Mouse (Mus musculus) bone marrow macrophage, adult 2 months (primary cell): ENCODE results near the gene Gm43552. TPM values are rescaled to one million over a fixed set of nuclear protein-coding genes. Genes with fewer than 3 reads are reported as not detected.
A peak's percentile ranks its signal among the peaks of the same experiment; 100 is the strongest.

Experiments
- H3K27ac ChIP-seq: 2 replicates; pipeline ENCODE4 v1.5.1; 2012; ENCODE audit warnings: low read depth, low read length; ENCODE audit not compliant: insufficient read depth
- H3K4me1 ChIP-seq: 2 replicates; pipeline ENCODE4 v1.6.1; 2012; ENCODE audit warnings: low read length; ENCODE audit not compliant: control insufficient read depth, insufficient read depth
- H3K4me3 ChIP-seq: 2 replicates; pipeline ENCODE4 v1.5.1; 2012; ENCODE audit warnings: mild to moderate bottlenecking, low read length, moderate library complexity; ENCODE audit not compliant: insufficient read depth
- CTCF ChIP-seq: IDR thresholded peaks from 2 replicates; pipeline ENCODE4 v1.5.1; 2012; ENCODE audit warnings: low read depth, mild to moderate bottlenecking, low read length, moderate library complexity
- POLR2A ChIP-seq: IDR thresholded peaks from 2 replicates; pipeline ENCODE4 v1.6.1; 2012; ENCODE audit warnings: mild to moderate bottlenecking, low read depth, low read length, borderline replicate concordance
- polyA plus RNA-seq: library from polyadenylated mRNA; stranded (reverse); fragments of >200 nt; gene quantifications from 2 replicates; pipeline ENCODE4 v1.2.4, GENCODE M21; 2012; ENCODE audit not compliant: missing spikeins, insufficient read depth, insufficient read length

Gene Gm43552
- polyA plus RNA-seq, 1 experiment, result not detected

- TF ChIP-seq POLR2A, result no peak
- TF ChIP-seq CTCF, result no peak
- Histone ChIP-seq H3K4me3 (no peak overlapping the region), H3K4me1 (peaks cover 14% of the 10 kb centered on the region), H3K27ac (no peak overlapping the region)
Measured at GRCm38 (mm10) chr5:65424215-65424614, 68.4 kb downstream of the Gm43552 start.

DNA sequence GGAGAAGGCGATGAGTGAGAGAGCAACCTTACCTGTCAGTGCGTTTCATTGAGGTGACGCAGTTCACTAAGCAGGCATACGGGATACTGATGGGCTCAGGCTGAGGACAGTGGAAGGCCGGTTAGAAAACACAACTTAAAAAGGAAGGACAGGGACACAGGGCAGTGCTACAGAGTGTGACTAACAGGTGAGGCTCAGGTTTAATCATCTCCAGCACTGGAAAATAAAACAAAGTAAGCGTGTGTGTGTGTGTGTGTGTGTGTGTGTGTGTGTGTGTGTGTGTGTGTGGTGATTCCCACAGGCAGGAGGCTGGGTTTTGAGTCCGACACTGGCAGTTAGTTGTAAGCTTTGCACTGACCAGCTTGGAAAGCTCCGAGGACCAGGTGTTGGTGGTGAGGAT lies 69.8 kb downstream of the Gm43552 start:
- H3K4me3 ChIP-seq, result no peak overlapping the region
- TF ChIP-seq CTCF (no peak), POLR2A (no peak)
- peaks cover 5% of the 10 kb centered on the region for H3K4me1 ChIP-seq
- no peak overlapping the region for H3K27ac ChIP-seq

DNA sequence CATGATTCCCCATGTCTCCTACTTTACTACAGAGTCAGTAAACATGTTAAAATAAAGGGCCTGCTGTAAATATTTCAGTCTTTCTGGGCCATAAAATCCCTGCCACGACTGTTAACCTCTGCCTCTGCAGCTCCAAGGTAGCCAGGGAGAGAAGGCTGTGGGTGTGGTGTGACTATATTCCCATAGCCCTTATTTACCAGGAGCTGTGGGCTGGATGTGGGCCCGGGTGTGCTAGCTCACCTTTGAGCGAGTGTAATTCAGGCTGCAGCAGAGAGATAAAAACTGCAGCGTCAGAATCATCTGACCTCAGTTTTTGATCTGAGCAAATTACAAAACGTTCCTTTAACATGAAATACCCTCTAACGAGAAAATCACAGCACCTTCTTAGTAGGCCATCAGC lies 71.8 kb downstream of the Gm43552 start:
- TF ChIP-seq POLR2A (no peak), CTCF (no peak)
- H3K4me1 ChIP-seq, result peaks cover 3% of the 10 kb centered on the region
- no peak overlapping the region for H3K4me3 ChIP-seq
- no peak overlapping the region for H3K27ac ChIP-seq

DNA sequence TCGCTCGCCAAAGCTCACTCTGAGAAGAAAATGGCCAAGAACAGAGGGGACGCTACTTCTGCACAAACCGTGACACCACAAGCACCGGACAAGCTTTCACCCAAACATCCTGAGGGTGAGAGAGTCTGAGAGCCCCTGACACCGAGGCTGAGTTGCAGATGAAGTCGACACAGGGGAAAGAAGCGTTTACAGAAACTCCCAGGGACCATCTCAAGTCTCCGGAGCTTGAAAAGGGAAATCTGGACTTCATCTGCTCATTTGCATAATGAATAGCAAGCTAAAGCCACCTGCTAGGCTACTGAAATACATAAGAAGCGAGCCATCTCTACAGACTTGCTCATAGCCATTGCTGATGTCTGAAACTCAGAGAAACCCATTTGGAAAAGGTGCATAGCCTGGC lies 73.5 kb downstream of the Gm43552 start:
- no peak overlapping the region for H3K27ac ChIP-seq
- no peaks in the 10 kb centered on the region for H3K4me1 ChIP-seq
- H3K4me3 ChIP-seq, result no peak overlapping the region
- TF ChIP-seq POLR2A, result no peak

DNA sequence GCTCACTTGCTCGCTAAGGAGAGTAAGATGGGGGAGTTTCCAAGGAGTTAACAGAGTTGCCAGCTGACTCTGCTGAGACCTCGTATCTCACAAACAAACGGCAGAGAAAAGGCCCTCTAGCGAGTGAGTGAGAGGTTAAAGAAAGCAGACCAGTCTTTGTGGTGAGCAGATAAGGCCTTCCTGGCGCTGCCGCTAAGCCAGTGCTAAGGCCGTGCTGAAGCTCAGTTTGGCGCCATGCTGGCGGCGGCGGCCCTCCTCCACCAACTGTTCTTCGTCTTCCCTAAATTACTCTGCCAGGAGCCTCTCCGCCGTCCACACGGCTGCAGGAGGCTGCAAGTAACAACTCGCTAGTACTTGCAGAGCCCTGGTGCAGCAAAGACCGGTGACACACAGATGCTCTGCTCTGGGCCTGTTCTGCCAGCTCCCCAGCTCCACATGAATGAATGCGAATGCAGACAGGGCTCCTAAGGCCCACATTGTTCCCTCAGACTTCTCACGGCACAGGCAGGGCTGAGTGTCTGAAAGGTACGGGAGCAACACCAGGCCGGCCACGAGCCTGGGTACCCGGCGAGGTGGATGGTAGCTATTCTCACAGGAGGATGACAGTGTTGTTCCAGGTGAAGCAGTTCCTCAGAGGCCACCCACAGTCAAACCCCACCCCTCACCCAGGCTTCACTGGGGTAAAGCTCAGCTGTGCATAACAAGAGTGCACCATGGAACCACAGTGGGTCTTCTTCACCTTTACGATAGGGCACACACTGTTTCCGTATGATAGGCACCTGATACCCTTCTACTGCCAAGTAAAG lies 76.8 kb downstream of the Gm43552 start:
- no peaks in the 10 kb centered on the region for H3K4me1 ChIP-seq
- no peak overlapping the region for H3K4me3 ChIP-seq
- H3K27ac ChIP-seq, result no peak overlapping the region
- no peak for TF ChIP-seq CTCF
- no peak for TF ChIP-seq POLR2A

DNA sequence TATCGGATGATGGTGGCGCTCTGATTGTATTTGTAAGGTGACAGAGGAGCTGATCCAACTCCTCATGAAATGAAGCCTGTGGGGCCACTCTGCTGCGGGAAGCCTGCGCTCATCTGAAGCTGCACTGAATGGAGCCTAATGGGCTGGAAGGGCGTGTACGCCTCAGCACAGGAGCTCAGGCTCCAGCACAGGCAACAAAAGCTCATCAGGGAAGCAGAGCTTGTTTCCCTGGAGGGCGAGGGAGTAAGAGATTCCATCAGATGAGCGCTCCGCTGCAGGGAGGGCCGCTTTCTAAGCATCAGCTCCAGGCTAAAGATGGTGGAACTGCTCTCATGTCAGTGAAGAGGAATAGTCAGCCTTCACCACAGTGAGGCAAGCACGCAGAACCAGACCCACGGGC lies 84.6 kb downstream of the Gm43552 start:
- H3K4me1 ChIP-seq, result no peaks in the 10 kb centered on the region
- no peak overlapping the region for H3K4me3 ChIP-seq
- H3K27ac ChIP-seq, result no peak overlapping the region
- TF ChIP-seq POLR2A (no peak), CTCF (no peak)

GRCm38 (mm10) chr5:65401251-65401994 lies 91.2 kb downstream of the Gm43552 start:
- Histone ChIP-seq H3K27ac (no peak overlapping the region), H3K4me1 (no peaks in the 10 kb centered on the region), H3K4me3 (no peak overlapping the region)
- no peak for TF ChIP-seq POLR2A
- TF ChIP-seq CTCF, result peak; percentile 41

GRCm38 (mm10) chr5:65394425-65394824 lies 98.2 kb downstream of the Gm43552 start:
- no peak overlapping the region for H3K27ac ChIP-seq
- no peak overlapping the region for H3K4me3 ChIP-seq
- H3K4me1 ChIP-seq, result peaks cover 4% of the 10 kb centered on the region; the same call in 1 of the 2 replicates
- TF ChIP-seq CTCF (no peak), POLR2A (no peak)

- Histone ChIP-seq H3K27ac (0 out of 2 replicates have a peak overlapping the region, but pooled peaks have one; percentile 18), H3K4me3 (peak overlapping the region; percentile 88), H3K4me1 (peaks cover 9% of the 10 kb centered on the region; the same call in 1 of the 2 replicates)
- no peak for TF ChIP-seq CTCF
- no peak for TF ChIP-seq POLR2A
Measured at GRCm38 (mm10) chr5:65391753-65392152, 100.9 kb downstream of the Gm43552 start.
